Mouse (Mus musculus): Measurements from ENCODE around the gene Ate1.

DNA sequence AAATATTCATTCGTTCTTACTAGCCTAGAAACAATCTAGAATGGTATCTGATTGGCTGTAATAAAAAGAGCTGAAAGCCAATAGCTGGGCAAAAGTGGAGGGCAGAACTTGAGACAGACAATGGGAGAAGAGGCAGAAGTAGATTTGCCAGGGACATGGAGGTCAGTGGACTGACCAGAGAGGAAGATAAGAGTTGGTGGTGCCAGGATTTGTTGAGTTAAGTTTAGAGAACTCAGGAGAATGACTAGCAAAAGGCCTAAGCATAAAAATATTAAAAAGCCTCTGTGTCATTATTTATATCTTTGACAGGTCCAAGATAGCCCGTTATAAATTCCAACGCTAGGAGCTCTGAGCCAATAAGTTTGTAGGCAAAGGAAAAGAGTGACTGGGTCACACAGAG lies 65.9 kb downstream of the Ate1 start:
- TF ChIP-seq POLR2A (IDR thresholded peaks at IDR 0.05; ENCODE audit: low read depth, low read length) (no peak), CTCF (IDR thresholded peaks at IDR 0.05; ENCODE audit: extremely low read depth, insufficient read length, insufficient replicate concordance, low read depth, low read length) (no peak)

Data from small intestine, adult 2 months (tissue).